Mouse (Mus musculus) liver, adult 2 months (tissue): Measurements from ENCODE around the gene Gpr3.

Source experiments
- CTCF ChIP-seq: fragments of 200-500 bp; IDR thresholded peaks from 2 replicates; pipeline ENCODE4 v1.5.1; 2011; ENCODE audit warnings: low read depth, low read length, control low read depth
- POLR2A ChIP-seq: fragments of 200-500 bp; IDR thresholded peaks from 2 replicates; pipeline ENCODE4 v1.6.1; 2011; ENCODE audit warnings: low read length, control low read depth; ENCODE audit not compliant: insufficient read depth; ENCODE audit errors: extremely low read depth

GRCm38 (mm10) chr4:133235415-133235814 is 23.1 kb upstream of the Gpr3 start:
- TF ChIP-seq CTCF = no peak
- TF ChIP-seq POLR2A = no peak
